Mouse (Mus musculus): ENCODE data around the gene Akr1b8. TPM values are rescaled to one million over a fixed set of nuclear protein-coding genes. Genes with fewer than 3 reads are reported as not detected.

Gene Akr1b8
- polyA plus RNA-seq (2015; fragmentation: Nextera tagmentation; extraction: Ambion mirVana), result 4.3 and 5.2 TPM in 2 replicates

DNA sequence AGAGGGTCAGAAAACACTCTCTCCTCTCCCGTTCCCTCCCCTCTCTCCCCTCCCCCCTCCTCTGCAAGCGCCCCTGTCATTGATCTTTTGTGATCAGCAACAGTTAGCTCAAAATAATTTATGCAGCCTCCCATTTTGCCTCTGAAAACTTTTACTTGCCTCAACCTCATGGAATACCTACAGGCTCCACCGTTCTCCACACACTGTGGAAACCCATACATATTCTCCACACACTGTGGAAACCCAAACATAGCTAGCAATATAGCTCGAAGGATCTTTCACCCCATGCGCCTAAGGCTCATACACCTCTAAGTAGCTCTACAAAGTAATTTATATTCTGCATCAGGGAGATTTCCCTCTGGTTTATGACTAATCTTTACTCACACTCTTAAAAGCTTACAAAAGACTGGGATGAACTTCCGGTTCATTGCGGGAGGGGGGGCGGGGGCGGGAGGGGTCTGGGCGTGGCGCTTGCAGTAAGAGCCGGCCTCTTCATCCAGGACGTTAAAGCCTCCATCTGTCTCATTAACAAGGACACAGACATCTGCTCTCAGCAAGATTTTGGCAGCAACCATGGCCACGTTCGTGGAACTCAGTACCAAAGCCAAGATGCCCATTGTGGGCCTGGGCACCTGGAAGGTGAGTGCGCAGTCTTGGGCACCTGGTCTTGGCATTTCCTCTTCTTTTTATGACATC, at the start of gene Akr1b8:
TSS of gene Akr1b8 (plus strand) at position 462 of the 696 bp plus-strand sequence.
- Histone ChIP-seq H3K9me3 (no peaks in the 10 kb centered on the region), H3K27ac (replicated peaks) (no peak within 1 kb of the TSS), H3K9ac (no peak within 1 kb of the TSS), H3K4me1 (replicated peaks) (peaks cover 3% of the 10 kb centered on the region; the same call in 1 of the 2 replicates), H3K36me3 (no peaks in the 10 kb centered on the region), H3K4me2 (peak within 1 kb of the TSS; percentile 45), H3K27me3 (no peaks in the 10 kb centered on the region), H3K4me3 (peak within 1 kb of the TSS; percentile 14; the same call in 1 of the 2 replicates)
- 13% methylated on average over 16 of the region's 16 CpGs for WGBS
- ATAC-seq (ENCODE audit: low FRiP score, low read depth), result no peak; the same call in 1 of the 2 replicates

DNA sequence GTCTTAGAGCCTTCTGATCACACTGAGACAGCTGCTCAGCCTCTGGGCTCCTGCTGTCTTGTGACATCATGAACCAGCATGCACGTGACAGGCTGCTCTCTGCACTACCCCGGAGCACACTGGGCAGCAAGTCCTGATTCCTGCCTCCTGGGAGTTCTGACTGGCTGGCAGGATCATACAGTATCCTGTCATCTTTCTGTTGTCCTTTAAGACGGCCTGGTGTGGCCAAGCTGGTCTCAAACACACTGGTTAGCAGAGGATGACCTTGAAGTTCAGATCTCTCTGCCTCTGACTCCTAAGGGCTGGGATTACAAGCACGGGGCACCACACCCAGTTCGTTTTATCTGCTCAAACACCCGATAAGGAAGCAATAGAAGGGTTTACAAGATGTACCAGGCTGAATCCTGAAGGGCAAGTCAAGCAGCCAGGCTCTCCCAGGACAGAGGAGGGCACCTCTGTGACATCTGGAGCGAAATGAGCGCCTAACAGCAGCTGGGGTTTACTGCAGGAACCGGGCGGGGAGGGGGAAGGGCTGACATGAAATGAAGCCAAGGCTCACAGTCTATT, 49.2 kb upstream of the Akr1b8 start:
- no peak overlapping the region for H3K9ac ChIP-seq
- H3K36me3 ChIP-seq, result peaks cover 20% of the 10 kb centered on the region
- H3K4me3 ChIP-seq, result no peak overlapping the region
- 74% methylated on average over 10 of the region's 10 CpGs for WGBS
- H3K9me3 ChIP-seq, result no peaks in the 10 kb centered on the region
- H3K4me1 ChIP-seq (replicated peaks), result no peaks in the 10 kb centered on the region
- no peak overlapping the region for H3K27ac ChIP-seq (replicated peaks)
- H3K27me3 ChIP-seq, result no peaks in the 10 kb centered on the region
- H3K4me2 ChIP-seq, result no peak overlapping the region
- no peak for ATAC-seq (ENCODE audit: low FRiP score, low read depth)

DNA sequence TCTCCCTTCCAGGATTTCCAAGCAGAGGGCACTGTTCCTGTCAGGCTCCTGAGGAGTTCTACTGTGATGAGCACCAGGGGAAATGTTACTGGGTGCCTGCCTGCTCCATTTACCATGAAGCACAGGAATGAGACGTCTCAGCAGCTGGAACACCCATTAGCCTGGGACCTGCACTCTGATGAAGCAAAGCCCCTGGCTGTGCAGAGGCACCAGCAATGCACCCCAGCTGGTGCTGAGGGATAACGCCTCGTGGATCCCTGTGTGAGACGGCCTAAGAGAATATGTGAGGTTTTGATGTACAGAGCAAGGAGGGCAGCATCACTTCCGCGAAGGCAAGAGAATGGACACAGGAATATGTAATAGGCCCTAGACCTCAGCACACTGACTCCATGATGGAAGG, 47.1 kb upstream of the Akr1b8 start:
- peaks cover 26% of the 10 kb centered on the region for H3K36me3 ChIP-seq
- 83% methylated on average over 6 of the region's 6 CpGs for WGBS
- no peak overlapping the region for H3K4me2 ChIP-seq

DNA sequence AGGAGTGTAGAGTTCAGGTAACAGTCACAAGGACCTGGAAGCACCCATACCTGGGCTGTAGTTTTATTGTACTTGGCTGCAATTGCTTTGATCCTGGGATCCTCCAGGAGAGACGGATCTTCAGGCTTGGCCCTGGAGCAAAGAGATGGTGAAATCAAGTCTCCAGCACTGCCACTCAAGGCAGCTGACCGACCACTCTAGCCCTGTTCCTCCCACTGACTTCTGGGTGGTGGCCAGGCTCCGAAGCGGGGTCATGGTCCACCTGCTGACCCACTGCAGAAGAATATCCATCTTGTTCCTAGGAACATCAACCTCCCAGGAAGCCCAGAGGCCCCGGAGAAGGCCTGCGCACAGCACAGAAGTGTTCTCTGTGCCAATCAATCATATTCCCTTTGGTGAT, 44.4 kb upstream of the Akr1b8 start:
- Histone ChIP-seq H3K4me1 (replicated peaks) (0 out of 2 replicates have a peak, but pooled peaks cover 3% of the 10 kb centered on the region), H3K27ac (replicated peaks) (no peak overlapping the region), H3K4me3 (no peak overlapping the region), H3K27me3 (no peaks in the 10 kb centered on the region), H3K9ac (no peak overlapping the region), H3K9me3 (no peaks in the 10 kb centered on the region), H3K4me2 (no peak overlapping the region), H3K36me3 (peaks cover 26% of the 10 kb centered on the region)
- no peak for ATAC-seq (ENCODE audit: low FRiP score, low read depth)
- 93% methylated on average over 6 of the region's 6 CpGs for WGBS

More for the DNA sequence above, 47.1 kb upstream of the Akr1b8 start:
- Histone ChIP-seq H3K9me3 (no peaks in the 10 kb centered on the region), H3K9ac (no peak overlapping the region), H3K27me3 (no peaks in the 10 kb centered on the region), H3K4me3 (no peak overlapping the region), H3K27ac (replicated peaks) (no peak overlapping the region), H3K4me1 (replicated peaks) (no peaks in the 10 kb centered on the region)
- no peak for ATAC-seq (ENCODE audit: low FRiP score, low read depth)

DNA sequence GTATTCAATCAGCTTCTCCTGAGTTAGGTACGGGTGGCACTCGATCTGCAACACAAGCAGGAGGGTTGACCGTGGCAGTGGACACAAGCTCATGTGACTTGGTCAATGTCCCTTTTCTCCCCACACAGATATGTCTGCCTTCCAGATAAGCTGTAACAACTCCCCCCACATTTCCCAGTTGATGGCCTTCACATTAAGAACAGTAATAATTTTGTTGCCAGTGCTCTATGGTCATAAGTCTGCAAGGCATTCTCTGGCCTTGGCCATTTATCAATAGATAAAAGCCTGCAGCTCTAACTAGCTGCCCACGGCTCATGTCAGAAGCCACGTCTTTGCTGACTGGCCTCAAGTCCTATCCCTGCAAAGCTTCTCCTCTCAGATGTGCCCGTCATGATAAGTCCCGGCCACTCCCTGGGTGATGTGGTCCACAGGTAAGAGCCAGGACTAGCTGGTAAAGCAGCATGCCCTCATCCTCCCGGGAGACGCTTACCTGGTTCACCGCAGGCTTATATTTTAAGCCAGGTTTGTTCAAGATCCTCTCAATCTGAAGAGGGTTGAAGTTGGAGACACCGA, 43.8 kb upstream of the Akr1b8 start:
- no peak overlapping the region for H3K4me3 ChIP-seq
- WGBS, result 93% methylated on average over 11 of the region's 11 CpGs
- ATAC-seq (ENCODE audit: low FRiP score, low read depth), result no peak
- H3K9me3 ChIP-seq, result no peaks in the 10 kb centered on the region
- H3K36me3 ChIP-seq, result peaks cover 26% of the 10 kb centered on the region
- H3K9ac ChIP-seq, result no peak overlapping the region
- H3K27ac ChIP-seq (replicated peaks), result no peak overlapping the region
- H3K4me1 ChIP-seq (replicated peaks), result 0 out of 2 replicates have a peak, but pooled peaks cover 3% of the 10 kb centered on the region
- H3K27me3 ChIP-seq, result no peaks in the 10 kb centered on the region
- H3K4me2 ChIP-seq, result no peak overlapping the region

- ATAC-seq (ENCODE audit: low FRiP score, low read depth), result no peak
- 79% methylated on average over 9 of the region's 9 CpGs for WGBS
- H3K4me3 ChIP-seq, result no peak overlapping the region
Observed at GRCm38 (mm10) chr6:34313386-34313785, 40.5 kb upstream of the Akr1b8 start.

DNA sequence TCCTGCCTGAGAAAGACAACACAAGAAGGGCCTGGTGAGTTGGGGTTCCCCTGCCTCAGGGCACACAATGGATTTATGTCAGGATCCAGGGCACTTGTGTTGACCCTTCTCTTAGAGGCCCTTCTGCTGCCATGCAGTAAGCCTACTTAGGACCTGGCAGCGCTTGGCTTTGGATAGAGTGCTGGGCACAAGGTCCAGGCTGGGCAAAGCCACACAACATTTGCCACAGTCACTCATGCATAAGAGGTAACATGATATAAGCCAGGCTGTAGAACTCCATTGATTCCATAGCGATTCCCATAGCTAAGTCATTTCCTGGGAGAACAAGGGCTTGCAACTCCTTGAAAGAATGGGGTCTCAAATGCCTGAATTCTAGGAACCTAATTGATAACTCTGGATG, 40.0 kb upstream of the Akr1b8 start:
- Histone ChIP-seq H3K9ac (no peak overlapping the region), H3K4me1 (replicated peaks) (peaks cover 19% of the 10 kb centered on the region), H3K27me3 (no peaks in the 10 kb centered on the region), H3K4me3 (no peak overlapping the region), H3K4me2 (no peak overlapping the region), H3K36me3 (peaks cover 13% of the 10 kb centered on the region), H3K9me3 (no peaks in the 10 kb centered on the region), H3K27ac (replicated peaks) (no peak overlapping the region)
- no peak for ATAC-seq (ENCODE audit: low FRiP score, low read depth)
- 97% methylated on average over 2 of the region's 2 CpGs for WGBS

More at GRCm38 (mm10) chr6:34313386-34313785, 40.5 kb upstream of the Akr1b8 start:
- Histone ChIP-seq H3K9ac (no peak overlapping the region), H3K36me3 (peaks cover 17% of the 10 kb centered on the region), H3K27ac (replicated peaks) (no peak overlapping the region), H3K9me3 (no peaks in the 10 kb centered on the region), H3K4me1 (replicated peaks) (peaks cover 19% of the 10 kb centered on the region), H3K4me2 (no peak overlapping the region), H3K27me3 (no peaks in the 10 kb centered on the region)

- H3K4me1 ChIP-seq (replicated peaks), result peaks cover 19% of the 10 kb centered on the region
- peak within 1 kb of the TSS; percentile 61 for H3K27ac ChIP-seq (replicated peaks)
- under 1% methylated on average over 60 of the region's 60 CpGs for WGBS
Observed at GRCm38 (mm10) chr6:34316854-34317771, 36.8 kb upstream of the Akr1b8 start, which contains the start of gene Akr1b3. Akr1b3 (minus strand) TSS chr6:34317478.

GRCm38 (mm10) chr6:34318172-34318571, 35.7 kb upstream of the Akr1b8 start:
- Histone ChIP-seq H3K9ac (no peak overlapping the region), H3K4me1 (replicated peaks) (peaks cover 19% of the 10 kb centered on the region), H3K27ac (replicated peaks) (no peak overlapping the region), H3K27me3 (no peaks in the 10 kb centered on the region), H3K4me2 (0 out of 2 replicates have a peak overlapping the region, but pooled peaks have one; percentile 91), H3K9me3 (no peaks in the 10 kb centered on the region), H3K36me3 (no peaks in the 10 kb centered on the region), H3K4me3 (no peak overlapping the region)
- ATAC-seq (ENCODE audit: low FRiP score, low read depth), result no peak
- WGBS, result 52% methylated on average over 5 of the region's 5 CpGs

More at GRCm38 (mm10) chr6:34316854-34317771, 36.8 kb upstream of the Akr1b8 start, which contains the start of gene Akr1b3:
- H3K9me3 ChIP-seq, result no peaks in the 10 kb centered on the region
- peak within 1 kb of the TSS; percentile 78 for H3K4me3 ChIP-seq
- no peaks in the 10 kb centered on the region for H3K27me3 ChIP-seq
- peak within 1 kb of the TSS; percentile 68 for H3K9ac ChIP-seq
- peak within 1 kb of the TSS; percentile 91 for H3K4me2 ChIP-seq
- peak; percentile 100 for ATAC-seq (ENCODE audit: low FRiP score, low read depth)
- no peaks in the 10 kb centered on the region; the same call in 1 of the 2 replicates for H3K36me3 ChIP-seq

DNA sequence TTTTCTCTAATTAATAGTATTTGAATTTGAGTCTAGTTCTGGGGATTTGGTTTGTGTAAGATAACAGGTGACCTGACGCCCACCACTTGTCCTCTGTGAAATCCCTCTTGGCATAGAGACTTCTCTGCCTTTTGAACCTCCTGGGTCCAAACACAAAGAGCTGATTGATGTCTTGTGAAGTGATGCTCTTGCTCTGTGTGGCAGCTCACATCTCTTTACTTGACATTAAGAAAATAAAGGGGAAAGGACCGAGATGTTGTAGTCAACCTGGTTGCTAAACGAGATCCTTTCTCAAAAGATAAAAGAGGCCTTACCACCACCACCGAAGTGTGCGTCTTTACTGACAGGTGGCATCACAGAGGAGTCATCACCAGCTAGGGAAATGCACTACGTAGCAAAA, 35.3 kb upstream of the Akr1b8 start:
- no peak for ATAC-seq (ENCODE audit: low FRiP score, low read depth)
- Histone ChIP-seq H3K4me1 (replicated peaks) (peaks cover 17% of the 10 kb centered on the region), H3K27me3 (no peaks in the 10 kb centered on the region), H3K9ac (no peak overlapping the region), H3K4me3 (no peak overlapping the region), H3K9me3 (no peaks in the 10 kb centered on the region), H3K36me3 (no peaks in the 10 kb centered on the region), H3K4me2 (no peak overlapping the region), H3K27ac (replicated peaks) (no peak overlapping the region)
- 69% methylated on average over 6 of the region's 6 CpGs for WGBS

DNA sequence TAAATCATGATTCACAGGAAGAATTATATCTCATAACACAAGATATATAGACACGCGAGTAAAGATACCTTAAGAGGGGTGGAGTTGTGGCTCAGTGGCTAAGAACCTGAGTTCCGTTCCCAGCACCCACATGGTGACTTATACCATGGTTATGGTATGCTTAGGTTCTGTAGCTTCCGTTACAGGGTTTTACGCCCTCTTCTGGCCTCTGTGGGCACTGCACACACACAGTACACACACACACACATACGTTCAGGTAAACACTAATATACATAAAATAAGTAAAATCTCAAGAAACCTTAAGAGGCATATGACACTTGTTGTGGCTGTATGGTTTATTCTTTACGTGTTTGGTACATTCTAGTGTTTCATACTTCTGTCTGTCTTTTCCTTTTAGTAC, 31.8 kb upstream of the Akr1b8 start:
- H3K27me3 ChIP-seq, result no peaks in the 10 kb centered on the region
- no peaks in the 10 kb centered on the region for H3K9me3 ChIP-seq
- H3K4me2 ChIP-seq, result no peak overlapping the region
- H3K4me3 ChIP-seq, result no peak overlapping the region
- no peaks in the 10 kb centered on the region for H3K36me3 ChIP-seq
- WGBS, result 94% methylated on average over 7 of the region's 7 CpGs
- peaks cover 8% of the 10 kb centered on the region for H3K4me1 ChIP-seq (replicated peaks)
- ATAC-seq (ENCODE audit: low FRiP score, low read depth), result no peak
- no peak overlapping the region for H3K9ac ChIP-seq
- no peak overlapping the region for H3K27ac ChIP-seq (replicated peaks)

Measured in hindbrain, embryonic 15.5 days (tissue).